Mouse (Mus musculus): ENCODE results near the gene Gas2l2. TPM values are rescaled to one million over a fixed set of nuclear protein-coding genes. Genes with fewer than 3 reads are reported as not detected.

The Gas2l2 gene
- total RNA-seq (2023) = not detected in 4 replicates

DNA sequence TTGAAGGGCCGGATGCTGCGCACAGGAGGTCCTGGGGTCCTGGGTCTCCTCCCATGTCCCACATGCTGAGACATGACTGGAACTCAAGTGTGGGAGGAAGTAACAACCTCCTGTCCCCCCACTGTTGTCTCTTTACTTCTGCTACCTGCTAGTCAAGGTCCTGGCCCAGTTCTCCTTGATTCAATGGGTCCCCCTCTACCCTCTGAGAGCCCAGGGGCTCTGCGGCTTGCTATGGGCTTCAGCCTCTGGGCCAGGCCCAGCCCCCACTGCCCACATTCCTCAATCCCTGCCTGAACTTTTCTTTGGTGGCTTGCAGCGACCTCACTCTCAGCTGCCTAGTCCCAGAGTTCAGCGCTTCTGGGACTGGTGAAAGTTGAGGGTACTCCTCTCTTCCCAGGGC is at the start of gene Gas2l2:
TSS of gene Gas2l2 (minus strand) at position 101 of the 400 bp plus-strand sequence.

GRCm38 (mm10) chr11:83472324-83473234 is 43.3 kb upstream of the Gas2l2 start, which contains the start of gene Taf15:
Gene Taf15, plus strand, starts transcription at chr11:83473086.

GRCm38 (mm10) chr11:83462711-83463244 is 33.5 kb upstream of the Gas2l2 start, which contains the start of gene Mmp28:
Gene Mmp28, minus strand, starts transcription at chr11:83463071.

DNA sequence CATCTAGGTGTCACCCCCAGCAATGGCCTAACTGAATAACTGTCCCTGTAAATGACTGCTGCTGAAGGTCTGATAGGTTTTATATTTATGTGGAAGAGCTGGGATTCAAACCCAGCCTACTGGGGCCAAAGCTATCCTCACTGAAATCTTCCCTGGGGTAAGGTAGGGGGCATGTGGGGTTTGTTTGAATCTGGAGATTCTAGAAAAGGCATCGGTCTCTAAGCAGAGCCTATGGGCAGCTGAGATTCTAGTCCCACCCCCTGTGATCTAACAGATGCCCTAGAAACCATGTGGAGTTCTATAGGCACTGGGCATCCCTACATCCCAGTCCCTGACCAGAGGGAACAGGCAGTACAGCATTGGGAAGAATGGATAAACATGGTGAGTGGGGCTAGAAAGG is 8.1 kb upstream of the Gas2l2 start, which contains the start of gene 1700020L24Rik:
TSS of gene 1700020L24Rik (plus strand) at position 301 of the 400 bp plus-strand sequence.

DNA sequence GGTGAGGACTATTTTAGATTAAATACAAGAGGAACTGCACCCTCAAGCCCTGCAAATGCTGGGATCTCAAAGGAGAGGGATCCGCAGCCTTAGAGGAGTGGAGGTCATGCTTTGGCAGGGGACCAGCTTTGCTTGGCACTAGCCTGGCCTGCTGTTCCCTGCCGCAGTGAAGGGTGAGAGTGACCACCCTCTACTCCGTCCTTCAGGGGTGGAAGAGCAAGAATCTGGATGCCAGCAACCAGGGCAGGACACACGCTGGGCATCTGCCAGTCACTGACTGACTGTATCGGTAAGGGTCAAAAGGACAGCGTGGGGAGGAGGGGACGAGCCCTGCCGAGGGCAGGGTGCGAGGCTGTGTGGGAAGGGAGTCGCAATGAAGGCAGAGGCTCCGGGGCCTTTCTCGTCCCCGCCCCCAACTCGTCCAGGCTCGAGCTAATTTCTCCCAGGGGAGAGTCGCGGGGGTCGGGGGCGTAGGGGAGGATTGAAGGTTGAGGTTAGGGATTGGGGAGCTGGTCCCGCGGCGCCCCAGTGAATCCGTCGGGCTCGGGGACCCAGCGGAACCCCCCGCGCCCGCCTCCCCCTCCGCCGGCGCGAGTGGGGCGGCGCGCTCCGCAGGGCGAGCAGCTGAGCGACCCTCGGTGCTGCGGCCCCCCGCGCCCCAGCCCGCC is 20.0 kb downstream of the Gas2l2 start, which contains the start of gene Rasl10b:
TSS of gene Rasl10b (plus strand) at position 51 of the 668 bp plus-strand sequence.

Other genes with a start within 250 kb of the Gas2l2 start
- gene Slfn3, start 238.1 kb downstream of the Gas2l2 start, total RNA-seq (2023) = 1.7 to 3.0 TPM (median 2.1 TPM) in 4 replicates
- not detected in 4 replicates for gene Slfn14, start 142.7 kb downstream of the Gas2l2 start, total RNA-seq (2023)
- gene Ap2b1, start 130.4 kb downstream of the Gas2l2 start, total RNA-seq (2023) = 130 to 153 TPM (median 142 TPM) in 4 replicates
- 12.6 to 15.2 TPM (median 14.1 TPM) in 4 replicates for gene Pex12, start 126.9 kb downstream of the Gas2l2 start, total RNA-seq (2023)
- 0.79 to 1.2 TPM (median 0.90 TPM) in 4 replicates for gene Rasl10b, start 20.3 kb downstream of the Gas2l2 start, total RNA-seq (2023)
- gene 1700020L24Rik, start 8.2 kb upstream of the Gas2l2 start, total RNA-seq (2023) = 0.83 TPM in 1 of 4 replicates, not detected in the others
- gene Mmp28, start 33.6 kb upstream of the Gas2l2 start, total RNA-seq (2023) = not detected in 4 replicates
- 154 to 178 TPM (median 165 TPM) in 4 replicates for gene Taf15, start 43.6 kb upstream of the Gas2l2 start, total RNA-seq (2023)
- 0.30 TPM in 1 of 4 replicates, not detected in the others for gene Heatr9, start 92.7 kb upstream of the Gas2l2 start, total RNA-seq (2023)
- gene Ccl5, start 101.1 kb upstream of the Gas2l2 start, total RNA-seq (2023) = 4.6 to 8.0 TPM (median 6.7 TPM) in 4 replicates
- gene Ccl9, start 149.2 kb upstream of the Gas2l2 start, total RNA-seq (2023) = 0.19 to 1.2 TPM in 2 of 4 replicates, not detected in the others
- 1.0 to 2.2 TPM (median 1.1 TPM) in 4 replicates for gene Ccl6, start 163.6 kb upstream of the Gas2l2 start, total RNA-seq (2023)
- not detected in 4 replicates for gene Rpl9-ps1, start 216.2 kb upstream of the Gas2l2 start, total RNA-seq (2023)
- gene Ccl3, start 219.9 kb upstream of the Gas2l2 start, total RNA-seq (2023) = 26.0 to 35.8 TPM (median 30.5 TPM) in 4 replicates
- 8.8 to 12.1 TPM (median 10.8 TPM) in 4 replicates for gene Ccl4, start 233.1 kb upstream of the Gas2l2 start, total RNA-seq (2023)

All from B cell, adult 62 days (primary cell).